Mouse (Mus musculus): ENCODE measurements around the gene Snrpe. TPM values are rescaled to one million over a fixed set of nuclear protein-coding genes. Genes with fewer than 3 reads are reported as not detected.

Snrpe gene
- 540 and 556 TPM in 2 replicates for polyA plus RNA-seq (2014; fragmentation: Nextera tagmentation; extraction: Ambion mirVana)

- Histone ChIP-seq H3K9ac (replicated peaks; ENCODE audit: low read length) (peak within 1 kb of the TSS; percentile 93), H3K27ac (replicated peaks; ENCODE audit: low read depth, low read length) (peak within 1 kb of the TSS; percentile 93), H3K4me1 (ENCODE audit: control insufficient read depth, insufficient read depth, low read length) (peaks cover 7% of the 10 kb centered on the region; the same call in 1 of the 2 replicates), H3K4me2 (ENCODE audit: low read length) (peak within 1 kb of the TSS; percentile 78), H3K9me3 (ENCODE audit: control insufficient read depth, low read length) (no peaks in the 10 kb centered on the region), H3K27me3 (ENCODE audit: control insufficient read depth, insufficient read depth, low read length) (no peaks in the 10 kb centered on the region), H3K4me3 (replicated peaks; ENCODE audit: low read depth, low read length) (peak within 1 kb of the TSS; percentile 96), H3K36me3 (ENCODE audit: control insufficient read depth, insufficient read depth, low read length) (peaks cover 37% of the 10 kb centered on the region)
- ATAC-seq (ENCODE audit: low FRiP score, low TSS enrichment) (peak; percentile 98), DNase-seq (peak; percentile 100)
- under 1% methylated on average over 73 of the region's 73 CpGs for WGBS
Measured at GRCm38 (mm10) chr1:133609771-133610502, at the start of gene Snrpe. Gene Snrpe, minus strand, starts transcription at chr1:133610291.

- Histone ChIP-seq H3K4me3 (replicated peaks; ENCODE audit: low read depth, low read length) (no peak overlapping the region), H3K4me1 (ENCODE audit: control insufficient read depth, insufficient read depth, low read length) (peaks cover 36% of the 10 kb centered on the region), H3K27ac (replicated peaks; ENCODE audit: low read depth, low read length) (no peak overlapping the region), H3K9ac (replicated peaks; ENCODE audit: low read length) (no peak overlapping the region), H3K4me2 (ENCODE audit: low read length) (no peak overlapping the region), H3K36me3 (ENCODE audit: control insufficient read depth, insufficient read depth, low read length) (peaks cover 31% of the 10 kb centered on the region), H3K27me3 (ENCODE audit: control insufficient read depth, insufficient read depth, low read length) (no peaks in the 10 kb centered on the region), H3K9me3 (ENCODE audit: control insufficient read depth, low read length) (no peaks in the 10 kb centered on the region)
- DNase-seq (no peak), ATAC-seq (ENCODE audit: low FRiP score, low TSS enrichment) (no peak)
- 90% methylated on average over 3 of the region's 3 CpGs for WGBS
Measured at GRCm38 (mm10) chr1:133658878-133659277, 48.8 kb upstream of the Snrpe start.

GRCm38 (mm10) chr1:133656811-133657210 lies 46.7 kb upstream of the Snrpe start:
- peaks cover 31% of the 10 kb centered on the region for H3K36me3 ChIP-seq (ENCODE audit: control insufficient read depth, insufficient read depth, low read length)
- H3K9ac ChIP-seq (replicated peaks; ENCODE audit: low read length): no peak overlapping the region
- peaks cover 36% of the 10 kb centered on the region for H3K4me1 ChIP-seq (ENCODE audit: control insufficient read depth, insufficient read depth, low read length)
- DNase-seq (no peak), ATAC-seq (ENCODE audit: low FRiP score, low TSS enrichment) (no peak)
- no peak overlapping the region for H3K27ac ChIP-seq (replicated peaks; ENCODE audit: low read depth, low read length)
- H3K27me3 ChIP-seq (ENCODE audit: control insufficient read depth, insufficient read depth, low read length): no peaks in the 10 kb centered on the region
- no peaks in the 10 kb centered on the region for H3K9me3 ChIP-seq (ENCODE audit: control insufficient read depth, low read length)
- no peak overlapping the region for H3K4me2 ChIP-seq (ENCODE audit: low read length)
- 87% methylated on average over 5 of the region's 5 CpGs for WGBS
- no peak overlapping the region for H3K4me3 ChIP-seq (replicated peaks; ENCODE audit: low read depth, low read length)

GRCm38 (mm10) chr1:133653033-133653432 lies 42.9 kb upstream of the Snrpe start:
- 98% methylated on average over 1 of the region's 1 CpGs for WGBS
- no peaks in the 10 kb centered on the region for H3K27me3 ChIP-seq (ENCODE audit: control insufficient read depth, insufficient read depth, low read length)
- H3K4me2 ChIP-seq (ENCODE audit: low read length): no peak overlapping the region
- ATAC-seq (ENCODE audit: low FRiP score, low TSS enrichment): no peak
- H3K9me3 ChIP-seq (ENCODE audit: control insufficient read depth, low read length): no peaks in the 10 kb centered on the region
- no peak overlapping the region for H3K27ac ChIP-seq (replicated peaks; ENCODE audit: low read depth, low read length)
- H3K36me3 ChIP-seq (ENCODE audit: control insufficient read depth, insufficient read depth, low read length): peaks cover 20% of the 10 kb centered on the region; the same call in 1 of the 2 replicates
- no peak for DNase-seq
- no peak overlapping the region for H3K9ac ChIP-seq (replicated peaks; ENCODE audit: low read length)
- H3K4me3 ChIP-seq (replicated peaks; ENCODE audit: low read depth, low read length): no peak overlapping the region
- peaks cover 16% of the 10 kb centered on the region; the same call in 1 of the 2 replicates for H3K4me1 ChIP-seq (ENCODE audit: control insufficient read depth, insufficient read depth, low read length)

- WGBS: 94% methylated on average over 7 of the region's 7 CpGs
- DNase-seq (no peak), ATAC-seq (ENCODE audit: low FRiP score, low TSS enrichment) (no peak)
- H3K9ac ChIP-seq (replicated peaks; ENCODE audit: low read length): no peak overlapping the region
- H3K36me3 ChIP-seq (ENCODE audit: control insufficient read depth, insufficient read depth, low read length): peaks cover 23% of the 10 kb centered on the region
- peaks cover 3% of the 10 kb centered on the region; the same call in 1 of the 2 replicates for H3K4me1 ChIP-seq (ENCODE audit: control insufficient read depth, insufficient read depth, low read length)
- no peak overlapping the region for H3K4me2 ChIP-seq (ENCODE audit: low read length)
- no peaks in the 10 kb centered on the region for H3K9me3 ChIP-seq (ENCODE audit: control insufficient read depth, low read length)
- no peaks in the 10 kb centered on the region for H3K27me3 ChIP-seq (ENCODE audit: control insufficient read depth, insufficient read depth, low read length)
- H3K4me3 ChIP-seq (replicated peaks; ENCODE audit: low read depth, low read length): no peak overlapping the region
- H3K27ac ChIP-seq (replicated peaks; ENCODE audit: low read depth, low read length): no peak overlapping the region
Measured at GRCm38 (mm10) chr1:133650288-133651055, 40.4 kb upstream of the Snrpe start.

GRCm38 (mm10) chr1:133645652-133646051 lies 35.6 kb upstream of the Snrpe start:
- WGBS: 98% methylated on average over 5 of the region's 5 CpGs
- Histone ChIP-seq H3K4me3 (replicated peaks; ENCODE audit: low read depth, low read length) (no peak overlapping the region), H3K36me3 (ENCODE audit: control insufficient read depth, insufficient read depth, low read length) (peaks cover 65% of the 10 kb centered on the region), H3K9ac (replicated peaks; ENCODE audit: low read length) (no peak overlapping the region), H3K4me1 (ENCODE audit: control insufficient read depth, insufficient read depth, low read length) (no peaks in the 10 kb centered on the region), H3K27me3 (ENCODE audit: control insufficient read depth, insufficient read depth, low read length) (no peaks in the 10 kb centered on the region), H3K9me3 (ENCODE audit: control insufficient read depth, low read length) (no peaks in the 10 kb centered on the region), H3K27ac (replicated peaks; ENCODE audit: low read depth, low read length) (no peak overlapping the region), H3K4me2 (ENCODE audit: low read length) (no peak overlapping the region)
- ATAC-seq (ENCODE audit: low FRiP score, low TSS enrichment) (no peak), DNase-seq (no peak)

GRCm38 (mm10) chr1:133641163-133641562 lies 31.1 kb upstream of the Snrpe start:
- H3K36me3 ChIP-seq (ENCODE audit: control insufficient read depth, insufficient read depth, low read length): peaks cover 95% of the 10 kb centered on the region
- ATAC-seq (ENCODE audit: low FRiP score, low TSS enrichment): no peak
- 94% methylated on average over 2 of the region's 2 CpGs for WGBS

GRCm38 (mm10) chr1:133638517-133638916 lies 28.4 kb upstream of the Snrpe start:
- DNase-seq: no peak
- WGBS: 92% methylated on average over 6 of the region's 6 CpGs
- H3K4me2 ChIP-seq (ENCODE audit: low read length): no peak overlapping the region
- H3K4me1 ChIP-seq (ENCODE audit: control insufficient read depth, insufficient read depth, low read length): no peaks in the 10 kb centered on the region
- H3K9me3 ChIP-seq (ENCODE audit: control insufficient read depth, low read length): no peaks in the 10 kb centered on the region
- H3K36me3 ChIP-seq (ENCODE audit: control insufficient read depth, insufficient read depth, low read length): peaks cover 94% of the 10 kb centered on the region
- H3K27me3 ChIP-seq (ENCODE audit: control insufficient read depth, insufficient read depth, low read length): no peaks in the 10 kb centered on the region
- no peak overlapping the region for H3K9ac ChIP-seq (replicated peaks; ENCODE audit: low read length)
- no peak for ATAC-seq (ENCODE audit: low FRiP score, low TSS enrichment)
- no peak overlapping the region for H3K4me3 ChIP-seq (replicated peaks; ENCODE audit: low read depth, low read length)
- H3K27ac ChIP-seq (replicated peaks; ENCODE audit: low read depth, low read length): no peak overlapping the region

More at GRCm38 (mm10) chr1:133641163-133641562, 31.1 kb upstream of the Snrpe start:
- H3K4me3 ChIP-seq (replicated peaks; ENCODE audit: low read depth, low read length): no peak overlapping the region
- no peak overlapping the region for H3K27ac ChIP-seq (replicated peaks; ENCODE audit: low read depth, low read length)
- DNase-seq: no peak
- H3K9ac ChIP-seq (replicated peaks; ENCODE audit: low read length): no peak overlapping the region
- H3K27me3 ChIP-seq (ENCODE audit: control insufficient read depth, insufficient read depth, low read length): no peaks in the 10 kb centered on the region
- no peak overlapping the region for H3K4me2 ChIP-seq (ENCODE audit: low read length)
- no peaks in the 10 kb centered on the region for H3K9me3 ChIP-seq (ENCODE audit: control insufficient read depth, low read length)
- no peaks in the 10 kb centered on the region for H3K4me1 ChIP-seq (ENCODE audit: control insufficient read depth, insufficient read depth, low read length)
